Mouse (Mus musculus) liver, adult 2 months (tissue): ENCODE measurements around the gene Msmp. TPM values are rescaled to one million over a fixed set of nuclear protein-coding genes. Genes with fewer than 3 reads are reported as not detected.
A peak's percentile ranks its signal among the peaks of the same experiment; 100 is the strongest.

ENCODE experiments used
- DNase-seq: peaks from one replicate; pipeline ENCODE4 v3.0.0-alpha.2; 2011; ENCODE audit warnings: low read depth, low spot score; ENCODE audit errors: extremely low read depth
- H3K27ac ChIP-seq: fragments of 200-500 bp; replicated peaks from 2 replicates; pipeline ENCODE4 v1.5.1; 2012; ENCODE audit warnings: low read depth, mild to moderate bottlenecking, control low read depth, inconsistent platforms, low read length; ENCODE audit not compliant: insufficient read depth
- H3K27me3 ChIP-seq: fragments of 200-500 bp; 2 replicates; pipeline ENCODE4 v1.6.1; 2012; ENCODE audit warnings: mild to moderate bottlenecking, moderate library complexity, low read length, inconsistent platforms; ENCODE audit not compliant: control insufficient read depth, insufficient read depth
- H3K36me3 ChIP-seq: fragments of 200-500 bp; 2 replicates; pipeline ENCODE4 v1.6.1; 2012; ENCODE audit warnings: low read length, inconsistent platforms; ENCODE audit not compliant: control insufficient read depth, insufficient read depth
- H3K4me1 ChIP-seq: fragments of 200-500 bp; 2 replicates; pipeline ENCODE4 v1.6.1; 2011; ENCODE audit warnings: low read length; ENCODE audit not compliant: control insufficient read depth, insufficient read depth
- H3K4me3 ChIP-seq: fragments of 200-500 bp; 2 replicates; pipeline ENCODE4 v1.5.1; 2011; ENCODE audit warnings: low read depth, mild to moderate bottlenecking, control low read depth, low read length, moderate library complexity; ENCODE audit not compliant: insufficient read depth
- H3K79me2 ChIP-seq: fragments of 200-500 bp; 2 replicates; pipeline ENCODE4 v1.6.1; 2012; ENCODE audit warnings: inconsistent platforms, mild to moderate bottlenecking, low read length, moderate library complexity; ENCODE audit not compliant: control insufficient read depth, insufficient read depth
- H3K9ac ChIP-seq: fragments of 200-500 bp; 2 replicates; pipeline ENCODE4 v1.6.1; 2012; ENCODE audit warnings: low read depth, mild to moderate bottlenecking, control low read depth, inconsistent platforms, low read length
- CTCF ChIP-seq: fragments of 200-500 bp; IDR thresholded peaks from 2 replicates; pipeline ENCODE4 v1.5.1; 2011; ENCODE audit warnings: low read depth, low read length, control low read depth
- POLR2A ChIP-seq: fragments of 200-500 bp; IDR thresholded peaks from 2 replicates; pipeline ENCODE4 v1.6.1; 2011; ENCODE audit warnings: low read length, control low read depth; ENCODE audit not compliant: insufficient read depth; ENCODE audit errors: extremely low read depth
- WGBS: fragments of 180-500 bp; shearing (Covaris S2); methylation state at CpG from one replicate; pipeline ENCODE4 v1.1.7; 2018; 5-methylcytosine and 5-hydroxymethylcytosine counted together
- polyA plus RNA-seq: library from polyadenylated mRNA; depleted of rRNA; stranded (reverse); fragments of >200 nt; gene quantifications from 2 replicates; pipeline ENCODE4 v1.2.3, GENCODE M21; 2012
- total RNA-seq: library from RNA; depleted of rRNA; stranded (reverse); fragments of >200 nt; gene quantifications from 2 replicates; pipeline ENCODE4 v1.2.3, GENCODE M21; 2014

Gene Msmp
- total and polyA plus RNA-seq, 2 experiments = not detected

DNA sequence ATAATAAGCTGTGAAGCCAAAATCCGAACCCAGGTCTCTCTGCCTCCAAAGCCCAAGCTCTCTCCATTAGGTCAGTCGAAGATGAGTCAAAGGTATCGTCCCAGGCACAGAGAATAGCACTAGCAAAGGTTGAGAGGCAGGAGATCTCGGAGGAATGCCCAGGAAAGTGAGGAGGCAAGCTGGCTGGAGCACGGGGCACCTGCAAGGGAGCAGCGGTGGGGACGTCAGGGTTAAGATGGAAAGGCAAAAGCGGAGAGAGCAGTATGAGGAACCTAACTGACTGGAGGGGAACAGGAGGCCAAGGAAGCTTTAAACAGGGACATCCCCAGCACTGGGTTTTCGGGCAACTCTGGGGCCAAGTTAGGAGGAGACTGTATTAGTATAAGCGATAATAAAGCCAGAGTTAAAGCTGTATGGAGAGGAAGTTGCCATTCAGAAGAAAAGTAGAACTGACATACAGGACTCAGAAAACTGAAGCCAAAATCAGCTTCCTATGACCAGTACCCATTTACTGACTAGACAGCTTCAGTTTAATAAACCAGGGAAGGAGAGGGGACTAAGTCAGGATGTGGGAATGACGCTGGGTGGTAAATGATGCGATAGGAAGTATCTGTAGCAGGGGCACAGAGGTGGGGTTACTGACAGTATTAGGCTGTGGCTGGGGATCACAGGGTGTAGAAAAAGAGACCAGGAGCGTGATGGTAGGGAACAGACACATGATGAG lies 24.6 kb downstream of the Msmp start:
- WGBS = 70% methylated on average over 13 of the region's 13 CpGs
- no peak for TF ChIP-seq CTCF
- no peak for TF ChIP-seq POLR2A
- Histone ChIP-seq H3K27ac (peak overlapping the region; percentile 60), H3K36me3 (peaks cover 23% of the 10 kb centered on the region), H3K79me2 (peaks cover 23% of the 10 kb centered on the region), H3K4me1 (peaks cover 24% of the 10 kb centered on the region), H3K4me3 (peak overlapping the region; percentile 28), H3K9ac (peak overlapping the region; percentile 28), H3K27me3 (no peaks in the 10 kb centered on the region)
- DNase-seq = peak; percentile 26

- DNase-seq = peak; percentile 39
- TF ChIP-seq POLR2A (no peak), CTCF (no peak)
Measured at GRCm38 (mm10) chr4:43558631-43559356, 25.5 kb downstream of the Msmp start.

DNA sequence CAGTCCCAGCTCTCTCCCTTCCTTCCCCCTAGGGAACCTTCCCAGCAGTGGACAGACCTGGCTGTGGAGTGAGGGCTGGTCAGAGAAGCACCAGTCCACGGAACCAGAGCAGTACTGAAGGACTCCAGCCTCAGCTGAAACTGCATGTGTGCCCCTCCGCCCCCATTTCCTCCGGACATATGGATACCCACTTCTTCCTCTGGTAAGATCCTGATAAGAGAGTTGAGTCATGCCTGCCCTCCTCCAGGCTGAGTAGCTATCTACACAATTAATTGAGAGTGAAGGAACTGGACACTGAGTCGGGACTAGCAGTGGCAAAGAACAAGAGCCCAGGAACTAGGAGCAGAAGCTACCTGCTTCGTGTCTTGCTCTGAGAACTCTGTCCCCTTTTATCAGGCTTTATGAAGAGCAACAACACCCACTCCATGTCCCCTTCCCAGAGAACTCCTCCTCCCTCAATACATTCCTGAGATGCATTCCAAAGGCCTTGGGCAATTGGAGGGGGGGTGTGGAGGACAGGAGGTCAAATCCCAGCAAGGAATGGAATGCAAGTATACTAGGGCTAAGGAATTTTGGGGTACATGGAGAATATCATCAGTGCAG lies 26.2 kb downstream of the Msmp start:
- Histone ChIP-seq H3K4me1 (peaks cover 19% of the 10 kb centered on the region), H3K27me3 (no peaks in the 10 kb centered on the region), H3K36me3 (peaks cover 35% of the 10 kb centered on the region), H3K4me3 (no peak overlapping the region), H3K9ac (no peak overlapping the region), H3K79me2 (peaks cover 23% of the 10 kb centered on the region), H3K27ac (peak overlapping the region; percentile 5)
- WGBS = 63% methylated on average over 5 of the region's 5 CpGs
- peak; percentile 19 for DNase-seq
- TF ChIP-seq POLR2A (no peak), CTCF (no peak)

More at GRCm38 (mm10) chr4:43558631-43559356, 25.5 kb downstream of the Msmp start:
- 34% methylated on average over 13 of the region's 13 CpGs for WGBS
- Histone ChIP-seq H3K79me2 (peaks cover 23% of the 10 kb centered on the region), H3K9ac (peak overlapping the region; percentile 51), H3K4me1 (peaks cover 24% of the 10 kb centered on the region), H3K27me3 (no peaks in the 10 kb centered on the region), H3K27ac (peak overlapping the region; percentile 18; the same call in 1 of the 2 replicates), H3K36me3 (peaks cover 28% of the 10 kb centered on the region), H3K4me3 (peak overlapping the region; percentile 26; the same call in 1 of the 2 replicates)

GRCm38 (mm10) chr4:43555926-43556325 lies 28.4 kb downstream of the Msmp start:
- Histone ChIP-seq H3K36me3 (peaks cover 54% of the 10 kb centered on the region), H3K4me1 (peaks cover 15% of the 10 kb centered on the region), H3K27ac (no peak overlapping the region), H3K9ac (no peak overlapping the region), H3K27me3 (no peaks in the 10 kb centered on the region), H3K4me3 (no peak overlapping the region), H3K79me2 (peaks cover 21% of the 10 kb centered on the region)
- DNase-seq = peak; percentile 21
- TF ChIP-seq POLR2A = no peak
- TF ChIP-seq CTCF = no peak
- 93% methylated on average over 7 of the region's 7 CpGs for WGBS

- no peak overlapping the region for H3K27ac ChIP-seq
- no peak for DNase-seq
Measured at GRCm38 (mm10) chr4:43553891-43554290, 30.4 kb downstream of the Msmp start.

More at GRCm38 (mm10) chr4:43553891-43554290, 30.4 kb downstream of the Msmp start:
- no peak overlapping the region for H3K9ac ChIP-seq
- H3K36me3 ChIP-seq = peaks cover 68% of the 10 kb centered on the region
- H3K27me3 ChIP-seq = no peaks in the 10 kb centered on the region
- no peak for TF ChIP-seq CTCF
- TF ChIP-seq POLR2A = no peak
- no peak overlapping the region for H3K4me3 ChIP-seq
- peaks cover 2% of the 10 kb centered on the region for H3K4me1 ChIP-seq
- peaks cover 7% of the 10 kb centered on the region; the same call in 1 of the 2 replicates for H3K79me2 ChIP-seq
